Mouse (Mus musculus): ENCODE results near the gene Gnas. TPM values are rescaled to one million over a fixed set of nuclear protein-coding genes. Genes with fewer than 3 reads are reported as not detected.

Gene Gnas
- polyA plus RNA-seq, 1 experiment from 2014 or later: 2,102 TPM

DNA sequence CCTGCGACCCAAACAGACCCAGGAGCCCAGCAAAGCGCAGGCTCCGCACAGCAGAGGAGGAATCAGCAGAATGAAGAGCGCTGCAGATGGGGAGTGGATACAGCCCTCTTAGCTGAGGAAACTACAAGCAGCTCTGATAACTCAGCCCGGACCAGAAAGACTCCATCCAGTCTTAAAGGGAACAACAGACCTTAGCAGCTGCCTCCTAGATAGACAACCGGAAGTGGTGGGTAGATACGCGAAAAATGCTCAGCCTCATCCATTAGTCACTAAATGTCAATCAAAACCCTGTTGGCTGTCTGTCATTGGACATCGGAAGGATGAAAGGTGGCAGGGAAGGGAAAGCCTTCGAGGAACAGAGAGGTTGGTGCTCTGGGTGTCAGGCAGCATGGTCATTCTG lies 82.5 kb downstream of the Gnas start:
- H3K27me3 ChIP-seq: no peaks in the 10 kb centered on the region
- H3K4me3 ChIP-seq (replicated peaks): no peak overlapping the region
- WGBS: 80% methylated on average over 10 of the region's 10 CpGs
- H3K9ac ChIP-seq: no peak overlapping the region
- no peak overlapping the region for H3K4me2 ChIP-seq (replicated peaks)
- no peak overlapping the region for H3K27ac ChIP-seq (replicated peaks)
- no peaks in the 10 kb centered on the region for H3K36me3 ChIP-seq
- no peaks in the 10 kb centered on the region for H3K4me1 ChIP-seq
- no peaks in the 10 kb centered on the region for H3K9me3 ChIP-seq (replicated peaks)
- no peak for ATAC-seq (ENCODE audit: insufficient number of reproducible peaks, low FRiP score, low TSS enrichment, low read depth)

DNA sequence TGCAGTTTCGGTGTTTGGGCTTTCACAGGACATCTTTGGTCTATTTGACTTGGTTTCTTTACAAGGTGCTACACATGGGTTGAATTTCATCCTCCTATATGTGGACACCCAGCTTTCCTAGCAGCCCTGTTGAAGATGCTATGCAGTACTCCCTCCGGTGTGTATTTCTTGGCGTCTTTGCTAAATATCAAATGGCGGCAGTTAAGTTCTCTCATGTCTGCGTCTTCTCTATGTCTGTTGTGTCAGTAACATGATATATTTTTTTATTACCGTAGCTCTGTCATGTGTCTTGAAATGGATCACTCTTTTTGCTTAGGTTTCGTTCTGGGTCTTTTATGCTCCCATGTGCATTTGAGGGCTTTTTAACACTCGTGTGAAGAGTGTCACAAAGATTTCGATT lies 96.9 kb downstream of the Gnas start:
- Histone ChIP-seq H3K4me2 (replicated peaks) (no peak overlapping the region), H3K36me3 (no peaks in the 10 kb centered on the region), H3K27ac (replicated peaks) (no peak overlapping the region), H3K4me1 (no peaks in the 10 kb centered on the region), H3K4me3 (replicated peaks) (no peak overlapping the region), H3K9me3 (replicated peaks) (no peaks in the 10 kb centered on the region), H3K9ac (no peak overlapping the region), H3K27me3 (no peaks in the 10 kb centered on the region)
- ATAC-seq (ENCODE audit: insufficient number of reproducible peaks, low FRiP score, low TSS enrichment, low read depth): no peak
- 78% methylated on average over 9 of the region's 9 CpGs for WGBS

DNA sequence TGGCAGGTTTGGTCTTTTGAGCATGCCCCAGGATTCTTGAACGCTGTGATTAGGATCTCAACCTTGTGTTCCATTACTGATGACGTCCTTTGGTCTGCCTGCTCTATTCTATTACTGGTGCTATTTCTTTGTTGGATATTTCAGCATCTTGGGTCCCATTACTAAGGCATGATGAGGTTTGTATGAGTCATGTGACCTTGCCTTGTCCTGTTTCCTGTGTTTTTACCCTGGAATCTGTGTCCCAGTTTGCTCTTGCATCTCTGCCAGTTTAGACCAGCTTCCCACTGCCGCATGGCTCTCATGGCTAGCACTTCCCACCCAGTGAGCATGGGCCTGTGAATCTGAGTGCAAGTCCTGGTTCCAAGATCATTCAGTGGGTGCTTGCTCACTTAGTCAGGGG lies 107.8 kb downstream of the Gnas start:
- Histone ChIP-seq H3K27me3 (no peaks in the 10 kb centered on the region), H3K9ac (no peak overlapping the region), H3K9me3 (replicated peaks) (no peaks in the 10 kb centered on the region), H3K4me2 (replicated peaks) (no peak overlapping the region), H3K4me3 (replicated peaks) (no peak overlapping the region), H3K27ac (replicated peaks) (no peak overlapping the region), H3K36me3 (no peaks in the 10 kb centered on the region), H3K4me1 (no peaks in the 10 kb centered on the region)
- WGBS: 90% methylated on average over 3 of the region's 3 CpGs
- no peak for ATAC-seq (ENCODE audit: insufficient number of reproducible peaks, low FRiP score, low TSS enrichment, low read depth)

DNA sequence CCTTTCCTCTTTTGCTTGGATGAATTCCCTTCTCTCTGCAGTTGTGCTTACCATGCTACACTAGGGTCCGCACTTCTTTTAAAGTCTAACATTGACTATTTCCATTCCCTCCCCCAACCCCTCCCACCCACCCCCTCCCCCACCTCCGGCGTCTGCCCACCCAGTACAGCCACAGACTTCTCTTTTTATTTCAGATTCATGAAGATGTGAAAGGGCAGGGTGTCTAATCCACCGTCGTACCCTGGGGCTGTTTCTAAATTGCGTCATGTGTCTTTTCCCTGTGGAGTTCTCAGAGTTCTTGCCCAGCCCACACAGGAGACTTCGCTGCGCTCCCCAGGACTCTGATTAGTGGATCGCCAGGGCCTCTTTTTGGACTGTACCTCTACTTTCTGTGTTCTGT lies 108.4 kb downstream of the Gnas start:
- Histone ChIP-seq H3K9ac (no peak overlapping the region), H3K4me3 (replicated peaks) (no peak overlapping the region), H3K4me2 (replicated peaks) (no peak overlapping the region), H3K36me3 (no peaks in the 10 kb centered on the region), H3K27ac (replicated peaks) (no peak overlapping the region), H3K9me3 (replicated peaks) (no peaks in the 10 kb centered on the region), H3K27me3 (no peaks in the 10 kb centered on the region), H3K4me1 (no peaks in the 10 kb centered on the region)
- ATAC-seq (ENCODE audit: insufficient number of reproducible peaks, low FRiP score, low TSS enrichment, low read depth): no peak
- 42% methylated on average over 9 of the region's 9 CpGs for WGBS

DNA sequence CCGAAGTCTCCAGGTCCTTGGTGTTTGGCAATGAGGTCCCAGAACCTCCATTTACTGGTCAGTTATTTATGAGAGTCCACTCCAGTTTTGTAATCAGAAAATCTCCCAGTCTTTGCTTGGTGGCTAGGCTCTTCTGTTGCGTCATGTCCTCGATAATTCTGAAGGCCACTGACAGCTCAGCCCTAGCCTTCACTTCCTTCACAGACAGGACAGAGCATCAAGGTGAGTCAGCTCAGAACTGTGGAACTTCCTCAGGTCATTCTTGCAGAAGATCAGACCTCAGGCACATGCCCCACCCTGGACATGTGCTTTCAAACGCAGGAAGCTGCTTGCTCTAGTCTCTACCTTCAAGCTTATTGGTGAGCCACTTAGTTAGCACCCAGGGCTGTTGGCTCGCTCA lies 109.3 kb downstream of the Gnas start:
- Histone ChIP-seq H3K9me3 (replicated peaks) (no peaks in the 10 kb centered on the region), H3K4me3 (replicated peaks) (no peak overlapping the region), H3K9ac (no peak overlapping the region), H3K27me3 (no peaks in the 10 kb centered on the region), H3K4me2 (replicated peaks) (no peak overlapping the region), H3K4me1 (no peaks in the 10 kb centered on the region), H3K27ac (replicated peaks) (no peak overlapping the region), H3K36me3 (no peaks in the 10 kb centered on the region)
- WGBS: 75% methylated on average over 5 of the region's 5 CpGs
- no peak for ATAC-seq (ENCODE audit: insufficient number of reproducible peaks, low FRiP score, low TSS enrichment, low read depth)

MicroRNAs encoded within 50 kb of the gene (microRNA counts, 519-probe panel; counts per million panel counts)
- microRNA mmu-miR-296-3p (not detected), microRNA mmu-miR-296-5p (3,225 counts per million, percentile 77 among the panel's probes with 10 or more counts), microRNA mmu-miR-298 (1,898 counts per million, percentile 32 among the panel's probes with 10 or more counts)

Small RNA genes lying within 50 kb of the gene (microRNA-seq; reads per million reads assigned to microRNA genes)
- gene Gm27591 (ENCODE audit: borderline number of aligned reads) (not detected), gene Mir296 (ENCODE audit: borderline number of aligned reads) (3,197 reads per million, percentile 86 among the genes with 10 or more reads in this experiment), gene Mir298 (ENCODE audit: borderline number of aligned reads) (2,318 reads per million, percentile 83 among the genes with 10 or more reads in this experiment)

Other genes starting within 250 kb of the Gnas start
- gene Stx16, start 208.0 kb upstream of the Gnas start, polyA plus RNA-seq (2015; fragmentation: Nextera tagmentation; extraction: Ambion mirVana): 11.8 and 13.4 TPM in 2 replicates
- 66.8 and 74.4 TPM in 2 replicates for gene Npepl1, start 174.0 kb upstream of the Gnas start, polyA plus RNA-seq (2015; fragmentation: Nextera tagmentation; extraction: Ambion mirVana)
- 26.0 and 38.6 TPM in 2 replicates for gene Gm20721, start 62.4 kb downstream of the Gnas start, polyA plus RNA-seq (2015; fragmentation: Nextera tagmentation; extraction: Ambion mirVana)
- gene Nelfcd, start 131.5 kb downstream of the Gnas start, polyA plus RNA-seq (2015; fragmentation: Nextera tagmentation; extraction: Ambion mirVana): 116 and 118 TPM in 2 replicates
- gene Ctsz, start 154.7 kb downstream of the Gnas start, polyA plus RNA-seq (2015; fragmentation: Nextera tagmentation; extraction: Ambion mirVana): 215 and 224 TPM in 2 replicates
- 0.83 and 1.1 TPM in 2 replicates for gene Tubb1, start 166.4 kb downstream of the Gnas start, polyA plus RNA-seq (2015; fragmentation: Nextera tagmentation; extraction: Ambion mirVana)
- 730 and 783 TPM in 2 replicates for gene Atp5e, start 179.8 kb downstream of the Gnas start, polyA plus RNA-seq (2015; fragmentation: Nextera tagmentation; extraction: Ambion mirVana)
- 109 and 111 TPM in 2 replicates for gene Prelid3b, start 188.8 kb downstream of the Gnas start, polyA plus RNA-seq (2015; fragmentation: Nextera tagmentation; extraction: Ambion mirVana)